Mouse (Mus musculus) G1E (cell line): ENCODE data around the gene Cpne9. TPM values are rescaled to one million over a fixed set of nuclear protein-coding genes. Genes with fewer than 3 reads are reported as not detected.

Experiments
- ATAC-seq: 2 replicates; pipeline ENCODE4 v1.8.0; 2016; ENCODE audit warnings: mild to moderate bottlenecking; ENCODE audit not compliant: insufficient number of reproducible peaks, poor library complexity, low FRiP score, severe bottlenecking; ENCODE audit errors: extremely low read depth
- DNase-seq: peaks from one replicate; pipeline ENCODE4 v3.0.0; 2012; ENCODE audit warnings: low spot score
- H3K27me3 ChIP-seq: 2 replicates; pipeline ENCODE4 v1.6.1; 2012; ENCODE audit warnings: mild to moderate bottlenecking, low read length, inconsistent platforms; ENCODE audit not compliant: insufficient read depth
- H3K36me3 ChIP-seq: replicated peaks from 2 replicates; pipeline ENCODE3; 2012; ENCODE audit warnings: mild to moderate bottlenecking, inconsistent platforms
- H3K4me1 ChIP-seq: 2 replicates; pipeline ENCODE4 v1.6.1; 2012; ENCODE audit warnings: low read depth, low read length, inconsistent platforms, mixed read lengths; ENCODE audit not compliant: insufficient read depth
- H3K4me3 ChIP-seq: 2 replicates; pipeline ENCODE4 v1.5.1; 2012; ENCODE audit warnings: low read depth, mild to moderate bottlenecking, inconsistent platforms, low read length, moderate library complexity, mixed read lengths
- H3K9me3 ChIP-seq: replicated peaks from 2 replicates; pipeline ENCODE4 v1.6.1; 2012; ENCODE audit warnings: inconsistent platforms
- CTCF ChIP-seq: IDR thresholded peaks from 2 replicates; pipeline ENCODE4 v1.5.1; 2012; ENCODE audit warnings: low read depth, low read length, inconsistent platforms, mixed read lengths
- GATA1 ChIP-seq: IDR thresholded peaks from 2 replicates; pipeline ENCODE4 v1.6.1; 2012; ENCODE audit warnings: borderline replicate concordance, low read length, inconsistent platforms, mixed read lengths
- GATA2 ChIP-seq: IDR thresholded peaks from 2 replicates; pipeline ENCODE4 v1.6.1; 2012; ENCODE audit warnings: low read depth, low read length, inconsistent platforms, borderline replicate concordance
- POLR2AphosphoS5 ChIP-seq: IDR thresholded peaks from 2 replicates; pipeline ENCODE4 v1.6.1; 2012; ENCODE audit warnings: low read depth, low read length, inconsistent platforms; ENCODE audit not compliant: insufficient replicate concordance
- TAL1 ChIP-seq: conservative IDR thresholded peaks from 2 replicates; pipeline ENCODE4 v1.6.1; 2012; ENCODE audit warnings: low read depth, low read length, inconsistent platforms, mixed read lengths
- polyA plus RNA-seq: library from polyadenylated mRNA; stranded (reverse); fragments of >175 nt; gene quantifications from 2 replicates; pipeline ENCODE4 v1.2.3, GENCODE M21; 2012
- total RNA-seq, 2 experiments: library from RNA; stranded (forward) in 1 of 2; stranded (reverse) in 1 of 2; fragments of 200-1000 nt in 1 of 2; fragments of >200 nt in 1 of 2; fragmentation: Nextera tagmentation in 1 of 2; gene quantifications; 2 replicates each; pipeline ENCODE4 v1.2.3; 2014 to 2017

The Cpne9 gene
- total and polyA plus RNA-seq, 3 experiments: 0.04 to 0.11 TPM; not detected in 1

DNA sequence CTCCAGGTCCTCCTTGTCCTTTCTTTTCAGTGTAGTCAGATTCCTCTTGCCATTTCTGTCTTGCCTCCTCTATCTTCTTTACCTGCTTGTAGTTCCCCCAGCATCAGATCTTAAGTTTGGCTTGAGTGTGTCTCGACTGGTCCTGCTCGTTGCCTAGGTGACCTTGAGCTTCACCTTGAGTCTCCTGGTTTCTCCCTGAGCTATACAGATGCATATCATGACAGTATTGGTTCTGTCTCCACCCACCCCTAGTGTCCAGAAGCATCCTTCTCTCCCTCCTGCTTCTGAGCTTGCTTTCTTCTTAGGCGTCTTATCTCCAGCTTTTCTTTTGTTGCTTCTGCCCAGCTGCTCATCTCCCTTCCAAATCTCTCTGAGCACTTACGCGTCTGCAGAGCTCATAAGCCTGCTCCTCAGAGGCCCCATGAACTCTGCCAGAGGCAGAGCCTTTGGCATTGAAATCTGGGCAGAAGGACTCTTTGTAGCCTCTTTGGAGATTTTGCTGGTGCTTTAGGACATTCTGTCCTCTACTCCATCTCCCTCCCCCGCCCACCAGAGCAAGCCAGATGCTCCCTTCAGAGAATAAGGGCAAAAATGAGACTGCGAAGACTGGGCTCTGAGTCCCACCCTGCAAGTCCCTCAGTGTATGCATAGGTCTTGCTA, 15.0 kb upstream of the Cpne9 start:
- Histone ChIP-seq H3K27me3 (no peaks in the 10 kb centered on the region), H3K4me3 (no peak overlapping the region), H3K36me3 (peaks cover 97% of the 10 kb centered on the region), H3K4me1 (no peaks in the 10 kb centered on the region), H3K9me3 (no peaks in the 10 kb centered on the region)
- no peak for TF ChIP-seq GATA2
- TF ChIP-seq GATA1: no peak
- TF ChIP-seq CTCF: no peak
- no peak for TF ChIP-seq TAL1
- no peak for TF ChIP-seq POLR2AphosphoS5
- ATAC-seq: no peak
- no peak for DNase-seq

GRCm38 (mm10) chr6:113267988-113268387, 14.1 kb upstream of the Cpne9 start:
- ATAC-seq: no peak
- Histone ChIP-seq H3K36me3 (peaks cover 97% of the 10 kb centered on the region), H3K9me3 (no peaks in the 10 kb centered on the region), H3K4me3 (no peak overlapping the region), H3K4me1 (no peaks in the 10 kb centered on the region), H3K27me3 (no peaks in the 10 kb centered on the region)
- no peak for DNase-seq
- no peak for TF ChIP-seq GATA1
- TF ChIP-seq TAL1: no peak

- TF ChIP-seq TAL1: no peak
- no peak for TF ChIP-seq GATA2
- no peak for TF ChIP-seq POLR2AphosphoS5
- ATAC-seq (no peak), DNase-seq (no peak)
- H3K4me1 ChIP-seq: no peaks in the 10 kb centered on the region
- H3K4me3 ChIP-seq: no peak overlapping the region
- no peaks in the 10 kb centered on the region for H3K27me3 ChIP-seq
- no peaks in the 10 kb centered on the region for H3K9me3 ChIP-seq
- peaks cover 84% of the 10 kb centered on the region for H3K36me3 ChIP-seq
Observed at GRCm38 (mm10) chr6:113272365-113272764, 9.7 kb upstream of the Cpne9 start.

- TF ChIP-seq POLR2AphosphoS5 (no peak), CTCF (no peak), GATA1 (no peak), TAL1 (no peak), GATA2 (no peak)
- H3K36me3 ChIP-seq: peaks cover 59% of the 10 kb centered on the region
- no peaks in the 10 kb centered on the region for H3K9me3 ChIP-seq
- H3K27me3 ChIP-seq: no peaks in the 10 kb centered on the region; the same call in 1 of the 2 replicates
- no peaks in the 10 kb centered on the region for H3K4me1 ChIP-seq
- DNase-seq: no peak
- H3K4me3 ChIP-seq: no peak overlapping the region
- ATAC-seq: no peak
Observed at GRCm38 (mm10) chr6:113276846-113277245, 5.3 kb upstream of the Cpne9 start.

GRCm38 (mm10) chr6:113281676-113282075, 431 bp upstream of the Cpne9 start:
- peaks cover 24% of the 10 kb centered on the region for H3K36me3 ChIP-seq
- no peak for DNase-seq
- no peaks in the 10 kb centered on the region for H3K4me1 ChIP-seq
- no peak overlapping the region for H3K4me3 ChIP-seq
- peaks cover 11% of the 10 kb centered on the region; the same call in 1 of the 2 replicates for H3K27me3 ChIP-seq
- no peaks in the 10 kb centered on the region for H3K9me3 ChIP-seq
- TF ChIP-seq GATA1 (no peak), CTCF (no peak), GATA2 (no peak), TAL1 (no peak), POLR2AphosphoS5 (no peak)
- ATAC-seq: no peak

DNA sequence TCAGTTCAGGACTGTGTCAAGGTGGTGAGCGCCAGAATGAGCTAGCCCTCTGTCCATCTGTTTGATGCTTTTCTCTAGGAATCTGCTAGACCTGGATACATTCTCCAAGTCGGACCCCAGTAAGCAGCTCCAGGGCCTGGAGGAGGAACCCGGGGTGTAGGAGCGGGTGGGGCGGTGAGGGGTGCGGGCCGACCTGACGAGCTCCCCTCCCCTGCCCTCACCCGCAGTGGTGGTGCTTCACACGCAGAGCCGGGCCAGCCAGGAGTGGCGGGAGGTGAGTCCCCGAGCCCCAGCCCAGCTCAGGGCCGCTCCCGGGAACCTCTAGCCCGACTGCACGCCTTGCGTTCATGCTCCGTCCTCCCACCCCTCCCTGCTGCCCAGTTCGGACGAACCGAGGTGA, 862 bp downstream of the Cpne9 start:
- Histone ChIP-seq H3K4me3 (no peak overlapping the region), H3K9me3 (no peaks in the 10 kb centered on the region), H3K27me3 (peaks cover 20% of the 10 kb centered on the region; the same call in 1 of the 2 replicates), H3K36me3 (peaks cover 12% of the 10 kb centered on the region), H3K4me1 (no peaks in the 10 kb centered on the region)
- TF ChIP-seq GATA2 (no peak), CTCF (no peak), POLR2AphosphoS5 (no peak)
- DNase-seq (no peak), ATAC-seq (no peak)

- Histone ChIP-seq H3K36me3 (peaks cover 8% of the 10 kb centered on the region), H3K9me3 (no peaks in the 10 kb centered on the region), H3K27me3 (peaks cover 20% of the 10 kb centered on the region; the same call in 1 of the 2 replicates), H3K4me3 (no peak overlapping the region), H3K4me1 (no peaks in the 10 kb centered on the region)
- DNase-seq (no peak), ATAC-seq (no peak)
- no peak for TF ChIP-seq POLR2AphosphoS5
- no peak for TF ChIP-seq GATA1
- TF ChIP-seq CTCF: no peak
- TF ChIP-seq TAL1: no peak
- no peak for TF ChIP-seq GATA2
Observed at GRCm38 (mm10) chr6:113283500-113283899, 1.4 kb downstream of the Cpne9 start.
